Mouse (Mus musculus) c-Kit-positive CD71-positive TER-119-positive erythroid progenitor cells, embryonic 14.5 days (primary cell): ENCODE results near the gene Gm1330.
"Not testable (repeated sequence)": the region's sequence is repeated elsewhere in the genome, so short reads cannot be mapped to it uniquely, and the experiment has no call there.

Experiments used
- DNase-seq: peaks from one replicate; pipeline ENCODE4 v3.0.0-alpha.2; 2013; ENCODE audit warnings: low spot score

Gm1330 gene

DNA sequence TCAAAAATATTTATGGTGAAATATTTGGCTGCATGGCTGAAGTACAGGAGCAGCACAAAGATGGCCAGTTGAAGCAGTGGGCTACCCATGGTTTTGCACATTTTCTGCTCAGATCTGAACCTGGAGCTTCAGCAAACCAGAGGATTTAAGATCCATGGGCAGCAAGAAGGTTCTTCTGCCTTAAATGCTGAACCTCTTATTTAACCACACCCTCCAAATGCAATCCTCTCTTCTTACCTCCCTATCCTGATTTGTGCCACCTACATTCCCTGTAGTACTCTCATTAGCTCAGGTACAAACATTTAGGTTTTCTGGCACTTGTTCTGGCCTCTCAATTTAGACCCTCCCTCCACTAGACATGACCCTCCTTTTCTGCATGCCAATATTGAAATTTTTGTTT lies at the start of gene Gm1330:
Gene Gm1330, minus strand, starts transcription at position 101 of the 400 bp plus-strand sequence.
- no peak for DNase-seq

DNA sequence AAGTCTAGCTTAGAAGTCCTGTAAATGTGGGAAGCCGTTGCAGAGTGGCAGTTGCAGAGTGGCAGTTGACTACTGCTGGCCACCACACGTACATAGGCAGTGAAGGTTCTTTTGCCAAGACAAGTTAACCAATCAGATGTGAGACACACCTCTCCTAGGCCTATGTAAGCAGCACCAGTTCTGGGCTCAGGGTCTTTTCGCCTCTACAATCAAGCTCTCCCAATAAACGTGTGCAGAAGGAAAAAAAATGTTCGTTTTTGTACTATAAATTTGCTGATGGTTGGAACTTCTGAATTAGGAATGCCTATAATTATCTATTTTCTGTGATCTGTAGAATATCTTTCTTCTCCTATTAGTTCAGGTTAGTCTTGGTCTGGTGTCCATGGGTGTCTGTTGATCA lies 14.1 kb upstream of the Gm1330 start, which contains the start of gene Gm10750:
Gene Gm10750, minus strand, starts transcription at position 101 of the 400 bp plus-strand sequence.
- not testable (repeated sequence) for DNase-seq

DNA sequence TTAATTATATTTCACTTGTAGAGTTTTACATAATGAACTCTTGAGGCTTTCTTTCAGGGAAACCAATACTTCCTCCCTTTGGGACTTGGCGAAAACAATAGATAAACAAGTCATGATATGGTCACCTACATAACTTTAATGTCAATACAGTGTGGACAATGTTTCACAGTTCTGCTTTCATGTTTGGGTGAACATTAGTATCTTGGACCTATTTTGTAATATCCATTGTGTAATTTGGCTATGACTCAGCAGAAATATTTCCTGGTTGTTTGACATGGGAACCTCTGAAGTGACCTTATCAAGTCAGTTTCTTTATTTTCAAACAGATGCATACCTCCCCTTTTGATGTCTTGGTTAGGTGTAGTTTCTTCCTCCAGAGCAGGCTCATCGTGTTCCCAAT lies 1.8 kb upstream of the Gm1330 start:
- DNase-seq: no peak

DNA sequence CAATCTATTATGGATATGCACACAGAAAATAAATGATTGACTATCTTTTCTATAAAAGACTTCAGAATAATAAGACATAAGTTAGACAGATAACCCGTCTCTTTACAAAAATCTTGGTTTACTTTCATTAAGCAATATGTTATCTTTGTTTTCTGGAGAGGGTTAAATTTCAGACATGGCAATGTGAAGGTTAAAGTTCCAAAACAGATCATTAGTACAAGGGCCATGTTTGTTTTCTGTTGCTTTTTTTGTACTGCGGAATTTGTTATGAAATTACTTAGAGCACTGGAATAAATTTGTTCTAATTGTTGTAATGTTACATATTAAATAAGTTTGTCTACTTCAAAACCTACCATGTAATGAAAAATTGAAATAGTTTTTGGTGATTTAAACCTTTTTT lies 7.9 kb downstream of the Gm1330 start:
- DNase-seq: no peak
